Mouse (Mus musculus): ENCODE data around the gene Cdk20. TPM values are rescaled to one million over a fixed set of nuclear protein-coding genes. Genes with fewer than 3 reads are reported as not detected.

Cdk20 gene
- total RNA-seq, 4 experiments from 2014 or later = 3.3 to 5.1 (median 4.7) TPM

Other genes starting within 250 kb of the Cdk20 start
- gene Cdc14b, start 157.0 kb upstream of the Cdk20 start, total RNA-seq (2022) = 10 to 100 TPM; 11.0 to 21.2 (median 15.8) TPM
- gene Aaed1, start 119.6 kb upstream of the Cdk20 start, total RNA-seq (2022) = 10 to 100 TPM; 44.6 to 57.2 (median 50.2) TPM
- 100 to 1,000 TPM; 197 to 449 (median 314) TPM for gene Ctsl, start 61.4 kb upstream of the Cdk20 start, total RNA-seq (2022)
- gene Fam240b, start 65.5 kb downstream of the Cdk20 start, total RNA-seq (2022) = not detected